Mouse (Mus musculus): ENCODE data around the gene Cep295nl. TPM values are rescaled to one million over a fixed set of nuclear protein-coding genes. Genes with fewer than 3 reads are reported as not detected.

Gene Cep295nl
- polyA plus RNA-seq, 1 experiment: 1.4 TPM

GRCm38 (mm10) chr11:118369251-118369650 lies 27.0 kb upstream of the Cep295nl start:
- H3K27me3 ChIP-seq (ENCODE audit: control insufficient read depth, insufficient read depth, insufficient read length): no peaks in the 10 kb centered on the region
- H3K36me3 ChIP-seq (ENCODE audit: control insufficient read depth, insufficient read depth): no peaks in the 10 kb centered on the region
- TF ChIP-seq CEBPB (IDR thresholded peaks at IDR 0.05; ENCODE audit: low read depth) (no peak), FOSL1 (IDR thresholded peaks at IDR 0.05; ENCODE audit: insufficient read depth, low read length, poor library complexity, severe bottlenecking) (no peak), CTCF (IDR thresholded peaks at IDR 0.05; ENCODE audit: control insufficient read depth, insufficient read depth, insufficient read length) (no peak), MAX (IDR thresholded peaks at IDR 0.05) (no peak), MYOG (IDR thresholded peaks at IDR 0.05; ENCODE audit: control insufficient read depth, extremely low read depth, insufficient read length) (no peak), USF1 (IDR thresholded peaks at IDR 0.05; ENCODE audit: low read depth) (no peak), MYOD1 (IDR thresholded peaks at IDR 0.05; ENCODE audit: control insufficient read depth, insufficient read length, low read depth) (no peak)
- no peaks in the 10 kb centered on the region for H3K79me3 ChIP-seq (ENCODE audit: low read depth)
- H3K4me3 ChIP-seq (ENCODE audit: insufficient read depth, poor library complexity, severe bottlenecking): no peak overlapping the region
- peaks cover 6% of the 10 kb centered on the region for H3K79me2 ChIP-seq (ENCODE audit: control insufficient read depth, insufficient read depth)
- H3ac ChIP-seq (ENCODE audit: control insufficient read depth, insufficient read length, low read depth): no peak overlapping the region

GRCm38 (mm10) chr11:118368330-118368729 lies 26.0 kb upstream of the Cep295nl start:
- TF ChIP-seq USF1 (IDR thresholded peaks at IDR 0.05; ENCODE audit: low read depth): no peak
- no peak for TF ChIP-seq CTCF (IDR thresholded peaks at IDR 0.05; ENCODE audit: control insufficient read depth, insufficient read depth, insufficient read length)
- TF ChIP-seq MAX (IDR thresholded peaks at IDR 0.05): no peak
- H3K27me3 ChIP-seq (ENCODE audit: control insufficient read depth, insufficient read depth, insufficient read length): no peaks in the 10 kb centered on the region

GRCm38 (mm10) chr11:118366559-118366958 lies 24.3 kb upstream of the Cep295nl start:
- Histone ChIP-seq H3K36me3 (ENCODE audit: control insufficient read depth, insufficient read depth) (no peaks in the 10 kb centered on the region), H3K79me3 (ENCODE audit: low read depth) (no peaks in the 10 kb centered on the region), H3ac (ENCODE audit: control insufficient read depth, insufficient read length, low read depth) (peak overlapping the region; percentile 1), H3K27me3 (ENCODE audit: control insufficient read depth, insufficient read depth, insufficient read length) (no peaks in the 10 kb centered on the region), H3K4me3 (ENCODE audit: insufficient read depth, poor library complexity, severe bottlenecking) (no peak overlapping the region), H3K79me2 (ENCODE audit: control insufficient read depth, insufficient read depth) (peaks cover 13% of the 10 kb centered on the region)
- TF ChIP-seq CEBPB (IDR thresholded peaks at IDR 0.05; ENCODE audit: low read depth) (no peak), MYOD1 (IDR thresholded peaks at IDR 0.05; ENCODE audit: control insufficient read depth, insufficient read length, low read depth) (no peak), MYOG (IDR thresholded peaks at IDR 0.05; ENCODE audit: control insufficient read depth, extremely low read depth, insufficient read length) (no peak), FOSL1 (IDR thresholded peaks at IDR 0.05; ENCODE audit: insufficient read depth, low read length, poor library complexity, severe bottlenecking) (no peak), CTCF (IDR thresholded peaks at IDR 0.05; ENCODE audit: control insufficient read depth, insufficient read depth, insufficient read length) (no peak), MAX (IDR thresholded peaks at IDR 0.05) (no peak), USF1 (IDR thresholded peaks at IDR 0.05; ENCODE audit: low read depth) (no peak)

More at GRCm38 (mm10) chr11:118368330-118368729, 26.0 kb upstream of the Cep295nl start:
- Histone ChIP-seq H3K79me3 (ENCODE audit: low read depth) (no peaks in the 10 kb centered on the region), H3ac (ENCODE audit: control insufficient read depth, insufficient read length, low read depth) (no peak overlapping the region), H3K36me3 (ENCODE audit: control insufficient read depth, insufficient read depth) (no peaks in the 10 kb centered on the region), H3K4me3 (ENCODE audit: insufficient read depth, poor library complexity, severe bottlenecking) (no peak overlapping the region), H3K79me2 (ENCODE audit: control insufficient read depth, insufficient read depth) (peaks cover 13% of the 10 kb centered on the region)

GRCm38 (mm10) chr11:118366108-118366507 lies 23.8 kb upstream of the Cep295nl start:
- Histone ChIP-seq H3K79me2 (ENCODE audit: control insufficient read depth, insufficient read depth) (peaks cover 13% of the 10 kb centered on the region), H3K27me3 (ENCODE audit: control insufficient read depth, insufficient read depth, insufficient read length) (no peaks in the 10 kb centered on the region), H3ac (ENCODE audit: control insufficient read depth, insufficient read length, low read depth) (peak overlapping the region; percentile 1), H3K36me3 (ENCODE audit: control insufficient read depth, insufficient read depth) (no peaks in the 10 kb centered on the region), H3K79me3 (ENCODE audit: low read depth) (no peaks in the 10 kb centered on the region), H3K4me3 (ENCODE audit: insufficient read depth, poor library complexity, severe bottlenecking) (no peak overlapping the region)
- TF ChIP-seq MYOD1 (IDR thresholded peaks at IDR 0.05; ENCODE audit: control insufficient read depth, insufficient read length, low read depth) (peak; percentile 25), CTCF (IDR thresholded peaks at IDR 0.05; ENCODE audit: control insufficient read depth, insufficient read depth, insufficient read length) (no peak)

GRCm38 (mm10) chr11:118365171-118365570 lies 22.9 kb upstream of the Cep295nl start:
- no peak overlapping the region for H3K4me3 ChIP-seq (ENCODE audit: insufficient read depth, poor library complexity, severe bottlenecking)
- TF ChIP-seq MYOD1 (IDR thresholded peaks at IDR 0.05; ENCODE audit: control insufficient read depth, insufficient read length, low read depth) (peak; percentile 99), CEBPB (IDR thresholded peaks at IDR 0.05; ENCODE audit: low read depth) (no peak), MYOG (IDR thresholded peaks at IDR 0.05; ENCODE audit: control insufficient read depth, extremely low read depth, insufficient read length) (no peak), MAX (IDR thresholded peaks at IDR 0.05) (peak; percentile 83), USF1 (IDR thresholded peaks at IDR 0.05; ENCODE audit: low read depth) (no peak), FOSL1 (IDR thresholded peaks at IDR 0.05; ENCODE audit: insufficient read depth, low read length, poor library complexity, severe bottlenecking) (peak; percentile 98), CTCF (IDR thresholded peaks at IDR 0.05; ENCODE audit: control insufficient read depth, insufficient read depth, insufficient read length) (no peak)
- no peak overlapping the region for H3ac ChIP-seq (ENCODE audit: control insufficient read depth, insufficient read length, low read depth)
- H3K79me3 ChIP-seq (ENCODE audit: low read depth): no peaks in the 10 kb centered on the region
- peaks cover 13% of the 10 kb centered on the region for H3K79me2 ChIP-seq (ENCODE audit: control insufficient read depth, insufficient read depth)
- H3K27me3 ChIP-seq (ENCODE audit: control insufficient read depth, insufficient read depth, insufficient read length): no peaks in the 10 kb centered on the region
- H3K36me3 ChIP-seq (ENCODE audit: control insufficient read depth, insufficient read depth): no peaks in the 10 kb centered on the region

- no peaks in the 10 kb centered on the region for H3K27me3 ChIP-seq (ENCODE audit: control insufficient read depth, insufficient read depth, insufficient read length)
- no peak overlapping the region for H3K4me3 ChIP-seq (ENCODE audit: insufficient read depth, poor library complexity, severe bottlenecking)
- no peaks in the 10 kb centered on the region for H3K79me3 ChIP-seq (ENCODE audit: low read depth)
- no peaks in the 10 kb centered on the region for H3K36me3 ChIP-seq (ENCODE audit: control insufficient read depth, insufficient read depth)
- TF ChIP-seq MAX (IDR thresholded peaks at IDR 0.05) (no peak), MYOD1 (IDR thresholded peaks at IDR 0.05; ENCODE audit: control insufficient read depth, insufficient read length, low read depth) (no peak)
- peak overlapping the region; percentile 51 for H3ac ChIP-seq (ENCODE audit: control insufficient read depth, insufficient read length, low read depth)
- H3K79me2 ChIP-seq (ENCODE audit: control insufficient read depth, insufficient read depth): peaks cover 13% of the 10 kb centered on the region
These were observed 21.7 kb upstream of the Cep295nl start for GRCm38 (mm10) chr11:118364021-118364420.
